26 mouse cellular contexts compared by ENCODE assay signal in genomic region chr4:131577571-131577970, GRCm38 (mm10).
"Had no signal": no experiment of that assay in that cellular context is flagged by ENCODE, and none has a peak within 500 bp of the region (broad histone marks: within the 10 kb centered on the region; RNA-seq: fewer than 3 reads in every experiment).

No protein-coding gene starts in this region.

- H3K9ac ChIP-seq: heart, embryonic 12.5 days; hindbrain, embryonic 12.5 days; hindbrain, embryonic 14.5 days; intestine, embryonic 15.5 days; limb, embryonic 12.5 days; liver, embryonic 13.5 days had no signal

- H3K9me3 ChIP-seq: heart, embryonic 10.5 days; heart, embryonic 12.5 days; hindbrain, embryonic 10.5 days; hindbrain, embryonic 12.5 days; intestine, embryonic 15.5 days; limb, embryonic 10.5 days; liver, embryonic 13.5 days had no signal

- H3K27me3 ChIP-seq: hindbrain, embryonic 12.5 days; intestine, embryonic 15.5 days; liver, embryonic 13.5 days had no signal

- DNase-seq: gastrocnemius, adult 2 months; gastrocnemius, postnatal 10 days; gastrocnemius, postnatal 25 days; heart, adult 18-20 months; heart, postnatal 10 days; heart, postnatal 4 days; kidney, adult 18-20 months; kidney, adult 8-10 months; kidney, postnatal 10 days; kidney, postnatal 25 days; kidney, postnatal 4 days; liver; liver, embryonic 13.5 days had no signal

- H3K27ac ChIP-seq: gastrocnemius, adult 2 months; heart, embryonic 10.5 days; hindbrain, embryonic 10.5 days; hindbrain, embryonic 12.5 days; hindbrain, embryonic 14.5 days; intestine, embryonic 15.5 days; left cerebral cortex, adult 2 months; limb, embryonic 10.5 days; limb, embryonic 12.5 days; liver, embryonic 13.5 days had no signal

- H3K4me2 ChIP-seq: heart, embryonic 12.5 days; hindbrain, embryonic 12.5 days; hindbrain, embryonic 14.5 days; intestine, embryonic 15.5 days; limb, embryonic 12.5 days; liver, embryonic 11.5 days; liver, embryonic 13.5 days had no signal

- ATAC-seq: hindbrain, embryonic 16.5 days; inflammation-experienced regulatory T-cells, adult 6 months; intestine, embryonic 15.5 days; intestine, postnatal 0 days had no signal

- H3K36me3 ChIP-seq: heart, embryonic 10.5 days; heart, embryonic 12.5 days; hindbrain, embryonic 10.5 days; hindbrain, embryonic 12.5 days; intestine, embryonic 15.5 days; limb, embryonic 10.5 days; limb, embryonic 12.5 days; liver, embryonic 13.5 days had no signal

- H3K4me1 ChIP-seq: heart, embryonic 10.5 days; heart, embryonic 12.5 days; hindbrain, embryonic 10.5 days; hindbrain, embryonic 12.5 days; intestine, embryonic 15.5 days; limb, embryonic 10.5 days; limb, embryonic 12.5 days; liver, embryonic 13.5 days had no signal

- H3K4me3 ChIP-seq: gastrocnemius, adult 2 months; heart, embryonic 10.5 days; heart, embryonic 12.5 days; hindbrain, embryonic 10.5 days; hindbrain, embryonic 12.5 days; intestine, embryonic 15.5 days; left cerebral cortex, adult 2 months; limb, embryonic 10.5 days; limb, embryonic 12.5 days; liver, embryonic 13.5 days had no signal
